Mouse (Mus musculus): Measurements from ENCODE around the gene Krt80. TPM values are rescaled to one million over a fixed set of nuclear protein-coding genes. Genes with fewer than 3 reads are reported as not detected.
A peak's percentile ranks its signal among the peaks of the same experiment; 100 is the strongest.
"Not testable (repeated sequence)": the region's sequence is repeated elsewhere in the genome, so short reads cannot be mapped to it uniquely, and the experiment has no call there.

Gene Krt80
- polyA plus RNA-seq, 1 experiment from 2014 or later, result 63.0 TPM

- DNase-seq (ENCODE audit: low spot score) (no peak), ATAC-seq (ENCODE audit: low FRiP score, low TSS enrichment) (no peak)
- no peak overlapping the region for H3K4me2 ChIP-seq (replicated peaks; ENCODE audit: low read depth)
- no peak overlapping the region for H3K9ac ChIP-seq (ENCODE audit: low read length)
- 55% methylated on average over 3 of the region's 3 CpGs for WGBS
- no peak overlapping the region for H3K4me3 ChIP-seq (ENCODE audit: low read depth, low read length)
- H3K4me1 ChIP-seq (replicated peaks; ENCODE audit: control insufficient read depth, insufficient read depth), result peaks cover 3% of the 10 kb centered on the region; the same call in 1 of the 2 replicates
- H3K9me3 ChIP-seq (ENCODE audit: control insufficient read depth, low read length), result no peaks in the 10 kb centered on the region
- TF ChIP-seq EP300 (optimal IDR thresholded peaks at IDR 0.05) (no peak), CTCF (IDR thresholded peaks at IDR 0.05; ENCODE audit: low read depth) (no peak)
- H3K27me3 ChIP-seq (ENCODE audit: control insufficient read depth, insufficient read depth, low read length), result no peaks in the 10 kb centered on the region
- H3K36me3 ChIP-seq (ENCODE audit: control insufficient read depth, insufficient read depth, low read length), result no peaks in the 10 kb centered on the region
- peak overlapping the region; percentile 63 for H3K27ac ChIP-seq (replicated peaks)
Observed at GRCm38 (mm10) chr15:101328876-101329563, 40.9 kb downstream of the Krt80 start.

GRCm38 (mm10) chr15:101327282-101327681 is 42.7 kb downstream of the Krt80 start:
- TF ChIP-seq EP300 (optimal IDR thresholded peaks at IDR 0.05), result peak; percentile 93
- peak; percentile 100 for TF ChIP-seq CTCF (IDR thresholded peaks at IDR 0.05; ENCODE audit: low read depth)
- Histone ChIP-seq H3K27ac (replicated peaks) (peak overlapping the region; percentile 71), H3K9me3 (ENCODE audit: control insufficient read depth, low read length) (no peaks in the 10 kb centered on the region), H3K27me3 (ENCODE audit: control insufficient read depth, insufficient read depth, low read length) (no peaks in the 10 kb centered on the region), H3K4me2 (replicated peaks; ENCODE audit: low read depth) (no peak overlapping the region), H3K4me3 (ENCODE audit: low read depth, low read length) (no peak overlapping the region), H3K9ac (ENCODE audit: low read length) (no peak overlapping the region), H3K36me3 (ENCODE audit: control insufficient read depth, insufficient read depth, low read length) (no peaks in the 10 kb centered on the region), H3K4me1 (replicated peaks; ENCODE audit: control insufficient read depth, insufficient read depth) (peaks cover 3% of the 10 kb centered on the region; the same call in 1 of the 2 replicates)
- WGBS, result under 1% methylated on average over 6 of the region's 6 CpGs
- ATAC-seq (ENCODE audit: low FRiP score, low TSS enrichment) (peak; percentile 91), DNase-seq (ENCODE audit: low spot score) (peak; percentile 99)

- Histone ChIP-seq H3K9me3 (ENCODE audit: control insufficient read depth, low read length) (no peaks in the 10 kb centered on the region), H3K27me3 (ENCODE audit: control insufficient read depth, insufficient read depth, low read length) (no peaks in the 10 kb centered on the region), H3K4me3 (ENCODE audit: low read depth, low read length) (no peak overlapping the region), H3K4me2 (replicated peaks; ENCODE audit: low read depth) (no peak overlapping the region), H3K4me1 (replicated peaks; ENCODE audit: control insufficient read depth, insufficient read depth) (peaks cover 3% of the 10 kb centered on the region; the same call in 1 of the 2 replicates), H3K9ac (ENCODE audit: low read length) (no peak overlapping the region), H3K27ac (replicated peaks) (no peak overlapping the region), H3K36me3 (ENCODE audit: control insufficient read depth, insufficient read depth, low read length) (no peaks in the 10 kb centered on the region)
- no peak for TF ChIP-seq CTCF (IDR thresholded peaks at IDR 0.05; ENCODE audit: low read depth)
- no peak for TF ChIP-seq EP300 (optimal IDR thresholded peaks at IDR 0.05)
- 40% methylated on average over 10 of the region's 10 CpGs for WGBS
- DNase-seq (ENCODE audit: low spot score) (no peak), ATAC-seq (ENCODE audit: low FRiP score, low TSS enrichment) (no peak)
Observed at GRCm38 (mm10) chr15:101325991-101326534, 43.9 kb downstream of the Krt80 start.

GRCm38 (mm10) chr15:101324409-101324808 is 45.6 kb downstream of the Krt80 start:
- not testable (repeated sequence) for H3K27ac ChIP-seq (replicated peaks); H3K4me3 ChIP-seq (ENCODE audit: low read depth, low read length); H3K4me2 ChIP-seq (replicated peaks; ENCODE audit: low read depth); H3K27me3 ChIP-seq (ENCODE audit: control insufficient read depth, insufficient read depth, low read length); DNase-seq (ENCODE audit: low spot score); H3K9ac ChIP-seq (ENCODE audit: low read length); H3K4me1 ChIP-seq (replicated peaks; ENCODE audit: control insufficient read depth, insufficient read depth); H3K36me3 ChIP-seq (ENCODE audit: control insufficient read depth, insufficient read depth, low read length); H3K9me3 ChIP-seq (ENCODE audit: control insufficient read depth, low read length); ATAC-seq (ENCODE audit: low FRiP score, low TSS enrichment)

- Histone ChIP-seq H3K36me3 (ENCODE audit: control insufficient read depth, insufficient read depth, low read length) (no peaks in the 10 kb centered on the region), H3K4me3 (ENCODE audit: low read depth, low read length) (no peak overlapping the region), H3K9ac (ENCODE audit: low read length) (no peak overlapping the region), H3K9me3 (ENCODE audit: control insufficient read depth, low read length) (no peaks in the 10 kb centered on the region), H3K4me1 (replicated peaks; ENCODE audit: control insufficient read depth, insufficient read depth) (peaks cover 3% of the 10 kb centered on the region; the same call in 1 of the 2 replicates), H3K4me2 (replicated peaks; ENCODE audit: low read depth) (no peak overlapping the region), H3K27me3 (ENCODE audit: control insufficient read depth, insufficient read depth, low read length) (no peaks in the 10 kb centered on the region), H3K27ac (replicated peaks) (no peak overlapping the region)
- 89% methylated on average over 5 of the region's 5 CpGs for WGBS
- DNase-seq (ENCODE audit: low spot score), result no peak
- ATAC-seq (ENCODE audit: low FRiP score, low TSS enrichment), result no peak
- TF ChIP-seq EP300 (optimal IDR thresholded peaks at IDR 0.05) (no peak), CTCF (IDR thresholded peaks at IDR 0.05; ENCODE audit: low read depth) (peak; percentile 43)
Observed at GRCm38 (mm10) chr15:101323511-101323910, 46.5 kb downstream of the Krt80 start.

GRCm38 (mm10) chr15:101322640-101323039 is 47.3 kb downstream of the Krt80 start:
- Histone ChIP-seq H3K4me3 (ENCODE audit: low read depth, low read length) (no peak overlapping the region), H3K4me2 (replicated peaks; ENCODE audit: low read depth) (no peak overlapping the region), H3K9ac (ENCODE audit: low read length) (no peak overlapping the region), H3K36me3 (ENCODE audit: control insufficient read depth, insufficient read depth, low read length) (no peaks in the 10 kb centered on the region), H3K4me1 (replicated peaks; ENCODE audit: control insufficient read depth, insufficient read depth) (peaks cover 1% of the 10 kb centered on the region; the same call in 1 of the 2 replicates), H3K27me3 (ENCODE audit: control insufficient read depth, insufficient read depth, low read length) (no peaks in the 10 kb centered on the region), H3K9me3 (ENCODE audit: control insufficient read depth, low read length) (no peaks in the 10 kb centered on the region), H3K27ac (replicated peaks) (no peak overlapping the region)
- DNase-seq (ENCODE audit: low spot score) (no peak), ATAC-seq (ENCODE audit: low FRiP score, low TSS enrichment) (no peak)
- TF ChIP-seq EP300 (optimal IDR thresholded peaks at IDR 0.05), result no peak
- no peak for TF ChIP-seq CTCF (IDR thresholded peaks at IDR 0.05; ENCODE audit: low read depth)
- WGBS, result 91% methylated on average over 7 of the region's 7 CpGs
